Mouse (Mus musculus) small intestine, adult 2 months (tissue): Measurements from ENCODE around the gene Alg3.

Source experiments
- CTCF ChIP-seq: fragments of 200-500 bp; IDR thresholded peaks from 2 replicates; pipeline ENCODE4 v1.5.1; 2012; ENCODE audit warnings: low read depth, mild to moderate bottlenecking, control low read depth, inconsistent platforms, low read length, moderate library complexity, mixed read lengths; ENCODE audit not compliant: insufficient replicate concordance, insufficient read length; ENCODE audit errors: extremely low read depth
- POLR2A ChIP-seq: fragments of 200-500 bp; IDR thresholded peaks from 2 replicates; pipeline ENCODE4 v1.6.1; 2012; ENCODE audit warnings: low read depth, mild to moderate bottlenecking, control low read depth, inconsistent platforms, low read length, moderate library complexity

GRCm38 (mm10) chr16:20619541-20620398, 8.2 kb upstream of the Alg3 start:
- TF ChIP-seq POLR2A (no peak), CTCF (no peak)
